ENCODE assay signal across 23 mouse cellular contexts in genomic region chr12:92187133-92187482, GRCm38 (mm10).
"Had no signal": no experiment of that assay in that cellular context is flagged by ENCODE, and none has a peak within 500 bp of the region (broad histone marks: within the 10 kb centered on the region; RNA-seq: fewer than 3 reads in every experiment).

No protein-coding gene starts in this region.

- H3K27ac ChIP-seq: heart, adult 2 months; heart, embryonic 13.5 days; heart, embryonic 15.5 days; hindbrain, embryonic 13.5 days; hindbrain, embryonic 15.5 days; hindbrain, postnatal 0 days; limb, embryonic 13.5 days; limb, embryonic 15.5 days; liver, embryonic 13.5 days; liver, embryonic 15.5 days had no signal

- H3K4me3 ChIP-seq: heart, adult 2 months; heart, embryonic 13.5 days; heart, embryonic 15.5 days; hindbrain, embryonic 13.5 days; hindbrain, embryonic 15.5 days; limb, embryonic 13.5 days; limb, embryonic 15.5 days; liver, embryonic 13.5 days; liver, embryonic 15.5 days had no signal

- H3K4me2 ChIP-seq: heart, embryonic 11.5 days; heart, embryonic 13.5 days; heart, embryonic 15.5 days; hindbrain, embryonic 13.5 days; hindbrain, embryonic 15.5 days; limb, embryonic 13.5 days; limb, embryonic 15.5 days; liver, embryonic 11.5 days; liver, embryonic 13.5 days; liver, embryonic 15.5 days had no signal

- H3K9me3 ChIP-seq: heart, embryonic 13.5 days; heart, embryonic 15.5 days; hindbrain, embryonic 13.5 days; hindbrain, embryonic 15.5 days; limb, embryonic 15.5 days; liver, embryonic 13.5 days; liver, embryonic 15.5 days had no signal

- H3K27me3 ChIP-seq: heart, embryonic 13.5 days; heart, embryonic 15.5 days; hindbrain, embryonic 13.5 days; hindbrain, embryonic 15.5 days; limb, embryonic 13.5 days; limb, embryonic 15.5 days; liver, embryonic 13.5 days; liver, embryonic 15.5 days had no signal

- H3K9ac ChIP-seq: forebrain, postnatal 0 days; heart, embryonic 13.5 days; heart, embryonic 15.5 days; hindbrain, embryonic 13.5 days; hindbrain, embryonic 15.5 days; limb, embryonic 13.5 days; limb, embryonic 15.5 days; liver, embryonic 13.5 days; liver, embryonic 15.5 days had no signal

- DNase-seq: forebrain, postnatal 0 days; gastrocnemius, postnatal 14 days; gastrocnemius, postnatal 36 days; heart, adult 11 months; heart, adult 2 months; heart, postnatal 14 days; heart, postnatal 36 days; kidney, adult 11 months; kidney, postnatal 25 days; layer of hippocampus, adult 9-11 months; layer of hippocampus, postnatal 36 days; left cerebral cortex, postnatal 4 days; liver, embryonic 13.5 days had no signal

- H3K4me1 ChIP-seq: heart, embryonic 13.5 days; heart, embryonic 15.5 days; hindbrain, embryonic 15.5 days; limb, embryonic 15.5 days; liver, embryonic 13.5 days; liver, embryonic 15.5 days had no signal

- ATAC-seq: forebrain, postnatal 0 days; hindbrain, postnatal 0 days had no signal

- H3K36me3 ChIP-seq: heart, embryonic 13.5 days; heart, embryonic 15.5 days; hindbrain, embryonic 13.5 days; hindbrain, embryonic 15.5 days; limb, embryonic 13.5 days; limb, embryonic 15.5 days; liver, embryonic 13.5 days; liver, embryonic 15.5 days had no signal
